Mouse (Mus musculus) frontal cortex, postnatal 14 days (tissue): ENCODE results near the gene Adssl1.

Experiments
- DNase-seq, 2 experiments: peaks; one replicate each; pipeline ENCODE4 v3.0.0; 2022; ENCODE audit warnings: low spot score in 2 of 2

Adssl1 gene

GRCm38 (mm10) chr12:112619686-112620353 lies at the start of gene Adssl1:
Adssl1 (plus strand) TSS chr12:112620045.
- DNase-seq = no peak

- no peak for DNase-seq
These were observed 49.7 kb upstream of the Adssl1 start for GRCm38 (mm10) chr12:112570160-112570559.

GRCm38 (mm10) chr12:112571064-112571463 lies 48.8 kb upstream of the Adssl1 start:
- DNase-seq = no peak

- DNase-seq = no peak
These were observed 44.4 kb upstream of the Adssl1 start for GRCm38 (mm10) chr12:112575274-112575986.

GRCm38 (mm10) chr12:112576341-112576740 lies 43.5 kb upstream of the Adssl1 start:
- DNase-seq = no peak

- DNase-seq = no peak
These were observed 43.1 kb upstream of the Adssl1 start for GRCm38 (mm10) chr12:112576749-112577148.

- DNase-seq = no peak
These were observed 41.4 kb upstream of the Adssl1 start for GRCm38 (mm10) chr12:112578296-112579090.

GRCm38 (mm10) chr12:112579430-112579829 lies 40.4 kb upstream of the Adssl1 start:
- DNase-seq = no peak

GRCm38 (mm10) chr12:112579926-112580325 lies 39.9 kb upstream of the Adssl1 start:
- DNase-seq = no peak

GRCm38 (mm10) chr12:112581113-112581512 lies 38.7 kb upstream of the Adssl1 start:
- DNase-seq = no peak

- DNase-seq = no peak
These were observed 34.9 kb upstream of the Adssl1 start for GRCm38 (mm10) chr12:112584954-112585353.

- no peak for DNase-seq
These were observed 33.8 kb upstream of the Adssl1 start for GRCm38 (mm10) chr12:112585924-112586538.

GRCm38 (mm10) chr12:112587125-112588124 lies 32.4 kb upstream of the Adssl1 start:
- DNase-seq = no peak

- DNase-seq = peak; percentile 65 to 69
These were observed 31.2 kb upstream of the Adssl1 start, which contains the start of gene Inf2 for GRCm38 (mm10) chr12:112588426-112589256. Inf2 (plus strand) TSS chr12:112588784.

GRCm38 (mm10) chr12:112589491-112590191 lies 30.2 kb upstream of the Adssl1 start:
- no peak for DNase-seq

- no peak for DNase-seq
These were observed 29.1 kb upstream of the Adssl1 start for GRCm38 (mm10) chr12:112590566-112591239.

- no peak for DNase-seq
These were observed 28.6 kb upstream of the Adssl1 start for GRCm38 (mm10) chr12:112591240-112591639.

- DNase-seq = no peak
These were observed 28.1 kb upstream of the Adssl1 start for GRCm38 (mm10) chr12:112591730-112592129.
